Mouse (Mus musculus): ENCODE measurements around the gene Nfxl1. TPM values are rescaled to one million over a fixed set of nuclear protein-coding genes. Genes with fewer than 3 reads are reported as not detected.

Nfxl1 gene
- total and polyA plus RNA-seq, 3 experiments: 2.6 to 6.2 (median 5.8) TPM

- no peaks in the 10 kb centered on the region; the same call in 1 of the 2 replicates for H3K4me1 ChIP-seq (ENCODE audit: control insufficient read depth, insufficient read depth, low read length)
- no peak for DNase-seq
- H3K9ac ChIP-seq (ENCODE audit: low read depth, low read length): no peak overlapping the region
- H3K36me3 ChIP-seq (ENCODE audit: control insufficient read depth, insufficient read depth, low read length): peaks cover 9% of the 10 kb centered on the region; the same call in 1 of the 2 replicates
- no peak overlapping the region for H3K4me3 ChIP-seq
- H3K27me3 ChIP-seq (ENCODE audit: control insufficient read depth, insufficient read depth, low read length): no peaks in the 10 kb centered on the region
- no peaks in the 10 kb centered on the region for H3K79me2 ChIP-seq (replicated peaks; ENCODE audit: control insufficient read depth, insufficient read depth, low read length)
- no peak overlapping the region for H3K27ac ChIP-seq
- WGBS: 89% methylated on average over 3 of the region's 3 CpGs
- intact Hi-C loops (cut with DNase I): no loop called here
- TF ChIP-seq EP300 (IDR thresholded peaks at IDR 0.05; ENCODE audit: insufficient read depth, low read depth, low read length) (no peak), POLR2A (IDR thresholded peaks at IDR 0.05; ENCODE audit: insufficient read depth, low read depth, low read length) (no peak), CTCF (IDR thresholded peaks at IDR 0.05) (no peak)
Measured at GRCm38 (mm10) chr5:72551209-72551608, 8.3 kb downstream of the Nfxl1 start.

DNA sequence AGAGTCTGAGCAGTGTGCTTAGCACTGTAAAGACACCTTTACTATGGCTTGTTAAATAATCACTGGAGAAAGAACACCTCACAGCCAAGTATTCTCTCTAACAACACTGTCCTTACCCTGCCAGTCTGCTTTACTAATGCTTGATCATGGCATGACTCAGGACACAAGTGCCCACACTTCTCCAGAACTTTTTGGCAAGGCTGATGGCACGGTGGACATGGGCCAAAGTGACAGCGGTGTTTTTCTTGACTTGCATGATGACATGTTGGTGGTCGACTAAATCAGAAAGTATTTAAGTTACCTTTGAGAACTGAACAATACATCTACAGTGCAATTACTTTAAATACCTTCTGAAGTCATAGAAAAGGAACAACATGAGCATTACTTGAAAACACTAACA, 30.6 kb downstream of the Nfxl1 start:
- Histone ChIP-seq H3K9ac (ENCODE audit: low read depth, low read length) (no peak overlapping the region), H3K79me2 (replicated peaks; ENCODE audit: control insufficient read depth, insufficient read depth, low read length) (no peaks in the 10 kb centered on the region), H3K27ac (no peak overlapping the region), H3K27me3 (ENCODE audit: control insufficient read depth, insufficient read depth, low read length) (no peaks in the 10 kb centered on the region), H3K4me3 (no peak overlapping the region), H3K36me3 (ENCODE audit: control insufficient read depth, insufficient read depth, low read length) (no peaks in the 10 kb centered on the region), H3K4me1 (ENCODE audit: control insufficient read depth, insufficient read depth, low read length) (no peaks in the 10 kb centered on the region)
- 60% methylated on average over 3 of the region's 3 CpGs for WGBS
- TF ChIP-seq POLR2A (IDR thresholded peaks at IDR 0.05; ENCODE audit: insufficient read depth, low read depth, low read length): no peak
- TF ChIP-seq EP300 (IDR thresholded peaks at IDR 0.05; ENCODE audit: insufficient read depth, low read depth, low read length): no peak
- no peak for TF ChIP-seq CTCF (IDR thresholded peaks at IDR 0.05)
- DNase-seq: no peak
- intact Hi-C loops (cut with DNase I): no loop called here

DNA sequence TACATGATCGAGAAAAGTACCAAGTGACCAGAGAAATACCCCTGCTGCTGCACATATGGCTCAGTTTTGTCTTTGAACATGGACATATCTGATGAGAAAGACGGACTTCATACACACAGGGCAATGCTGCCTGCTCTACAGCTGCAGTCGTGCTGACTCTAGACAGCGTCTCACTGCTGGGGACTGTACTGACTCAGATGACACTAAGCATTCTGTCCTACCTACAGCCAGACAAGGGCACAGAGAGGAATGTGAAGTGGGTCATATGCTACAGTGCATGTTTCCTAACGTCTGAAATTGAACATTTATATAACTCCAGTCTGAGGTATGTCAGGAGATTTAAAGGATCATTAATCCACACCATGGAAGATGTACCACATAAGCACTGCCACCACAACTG, 45.7 kb downstream of the Nfxl1 start:
- DNase-seq: no peak
- H3K4me3 ChIP-seq: no peak overlapping the region
- H3K27ac ChIP-seq: no peak overlapping the region
- no peaks in the 10 kb centered on the region for H3K27me3 ChIP-seq (ENCODE audit: control insufficient read depth, insufficient read depth, low read length)
- no peaks in the 10 kb centered on the region for H3K4me1 ChIP-seq (ENCODE audit: control insufficient read depth, insufficient read depth, low read length)
- TF ChIP-seq CTCF (IDR thresholded peaks at IDR 0.05) (no peak), POLR2A (IDR thresholded peaks at IDR 0.05; ENCODE audit: insufficient read depth, low read depth, low read length) (no peak), EP300 (IDR thresholded peaks at IDR 0.05; ENCODE audit: insufficient read depth, low read depth, low read length) (no peak)
- H3K9ac ChIP-seq (ENCODE audit: low read depth, low read length): no peak overlapping the region
- H3K79me2 ChIP-seq (replicated peaks; ENCODE audit: control insufficient read depth, insufficient read depth, low read length): no peaks in the 10 kb centered on the region
- WGBS: 75% methylated on average over 5 of the region's 5 CpGs
- intact Hi-C loops (cut with DNase I): no loop called here
- no peaks in the 10 kb centered on the region; the same call in 1 of the 2 replicates for H3K36me3 ChIP-seq (ENCODE audit: control insufficient read depth, insufficient read depth, low read length)

DNA sequence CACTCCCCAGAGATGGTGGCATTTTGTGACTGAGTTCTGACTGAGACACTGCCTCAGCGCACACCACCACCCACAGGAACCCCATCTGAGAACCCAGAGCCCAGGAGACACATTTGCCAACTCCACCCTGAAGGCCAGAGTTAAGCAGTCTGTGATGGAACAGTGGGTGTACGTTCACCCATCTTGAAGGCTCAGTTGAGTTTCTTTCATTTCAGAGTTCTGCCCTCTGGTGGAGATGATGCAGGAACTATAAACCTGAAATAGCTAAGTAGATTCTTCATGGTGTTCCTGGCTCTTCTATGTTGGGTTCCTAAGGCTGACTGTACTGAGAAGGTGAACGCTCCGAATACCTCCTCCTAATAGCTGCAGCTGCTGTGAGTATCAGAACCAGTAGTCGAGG, 53.7 kb downstream of the Nfxl1 start:
- 57% methylated on average over 5 of the region's 5 CpGs for WGBS

GRCm38 (mm10) chr5:72503531-72504523, 55.7 kb downstream of the Nfxl1 start, which contains the start of gene Corin:
TSS of gene Corin (minus strand) at chr5:72504473.
- Histone ChIP-seq H3K79me2 (replicated peaks; ENCODE audit: control insufficient read depth, insufficient read depth, low read length) (no peaks in the 10 kb centered on the region), H3K36me3 (ENCODE audit: control insufficient read depth, insufficient read depth, low read length) (no peaks in the 10 kb centered on the region; the same call in 1 of the 2 replicates), H3K4me3 (peak within 1 kb of the TSS; percentile 55), H3K27ac (peak within 1 kb of the TSS; percentile 82), H3K9ac (ENCODE audit: low read depth, low read length) (peak within 1 kb of the TSS; percentile 84), H3K4me1 (ENCODE audit: control insufficient read depth, insufficient read depth, low read length) (no peaks in the 10 kb centered on the region), H3K27me3 (ENCODE audit: control insufficient read depth, insufficient read depth, low read length) (no peaks in the 10 kb centered on the region)
- intact Hi-C loops (cut with DNase I): no loop called here
- DNase-seq: peak; percentile 37 to 48
- TF ChIP-seq CTCF (IDR thresholded peaks at IDR 0.05) (no peak), POLR2A (IDR thresholded peaks at IDR 0.05; ENCODE audit: insufficient read depth, low read depth, low read length) (peak; percentile 72), EP300 (IDR thresholded peaks at IDR 0.05; ENCODE audit: insufficient read depth, low read depth, low read length) (0 out of 2 replicates have a peak, but pooled peaks have one; percentile 19)
- under 1% methylated on average over 64 of the region's 64 CpGs for WGBS

More for the DNA sequence above, 53.7 kb downstream of the Nfxl1 start:
- Histone ChIP-seq H3K27ac (no peak overlapping the region), H3K4me1 (ENCODE audit: control insufficient read depth, insufficient read depth, low read length) (no peaks in the 10 kb centered on the region), H3K4me3 (no peak overlapping the region), H3K36me3 (ENCODE audit: control insufficient read depth, insufficient read depth, low read length) (no peaks in the 10 kb centered on the region; the same call in 1 of the 2 replicates), H3K27me3 (ENCODE audit: control insufficient read depth, insufficient read depth, low read length) (no peaks in the 10 kb centered on the region), H3K79me2 (replicated peaks; ENCODE audit: control insufficient read depth, insufficient read depth, low read length) (no peaks in the 10 kb centered on the region), H3K9ac (ENCODE audit: low read depth, low read length) (no peak overlapping the region)
- TF ChIP-seq EP300 (IDR thresholded peaks at IDR 0.05; ENCODE audit: insufficient read depth, low read depth, low read length) (no peak), CTCF (IDR thresholded peaks at IDR 0.05) (peak; percentile 65)
- no peak for DNase-seq
- intact Hi-C loops (cut with DNase I): loop anchor here (5.0 kb wide), 1 partner anchor 153 kb away; no protein-coding TSS in a partner anchor

DNA sequence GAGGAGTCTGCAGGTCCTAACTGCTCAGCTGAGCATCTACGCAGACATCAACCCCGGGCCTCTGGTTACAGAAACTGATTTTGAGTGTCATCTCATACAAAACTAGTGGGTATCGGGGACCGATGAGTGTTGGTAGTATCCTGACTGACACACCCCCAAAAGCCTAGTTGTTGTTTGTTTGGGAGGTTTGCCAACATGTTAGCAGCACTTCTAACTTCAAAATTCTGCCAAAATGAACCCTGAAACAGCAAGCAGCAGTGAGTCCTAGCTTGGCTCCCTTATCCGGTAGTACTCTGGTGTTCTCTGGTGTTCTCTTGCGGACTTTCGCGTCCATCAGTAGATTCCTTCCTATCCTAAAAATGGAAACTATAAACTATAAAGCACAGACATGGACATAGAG, 56.7 kb downstream of the Nfxl1 start:
- H3K4me1 ChIP-seq (ENCODE audit: control insufficient read depth, insufficient read depth, low read length): no peaks in the 10 kb centered on the region; the same call in 1 of the 2 replicates
- H3K27me3 ChIP-seq (ENCODE audit: control insufficient read depth, insufficient read depth, low read length): no peaks in the 10 kb centered on the region
- peak overlapping the region; percentile 55 for H3K4me3 ChIP-seq
- peaks cover 2% of the 10 kb centered on the region; the same call in 1 of the 2 replicates for H3K36me3 ChIP-seq (ENCODE audit: control insufficient read depth, insufficient read depth, low read length)
- no peaks in the 10 kb centered on the region for H3K79me2 ChIP-seq (replicated peaks; ENCODE audit: control insufficient read depth, insufficient read depth, low read length)
- no peak for TF ChIP-seq EP300 (IDR thresholded peaks at IDR 0.05; ENCODE audit: insufficient read depth, low read depth, low read length)
- TF ChIP-seq CTCF (IDR thresholded peaks at IDR 0.05): no peak
- TF ChIP-seq POLR2A (IDR thresholded peaks at IDR 0.05; ENCODE audit: insufficient read depth, low read depth, low read length): no peak
- peak overlapping the region; percentile 84 for H3K9ac ChIP-seq (ENCODE audit: low read depth, low read length)
- WGBS: 28% methylated on average over 8 of the region's 8 CpGs
- intact Hi-C loops (cut with DNase I): no loop called here
- H3K27ac ChIP-seq: peak overlapping the region; percentile 82
- no peak for DNase-seq

All from heart, adult 2 months (tissue).